Mouse (Mus musculus) MEL (cell line): ENCODE data around the gene Gnai1.
A peak's percentile ranks its signal among the peaks of the same experiment; 100 is the strongest.

Source experiments
- CHD2 ChIP-seq: IDR thresholded peaks from 2 replicates; pipeline ENCODE4 v1.6.1; 2011; ENCODE audit warnings: low read length, improper control_type of control experiment
- CTCF ChIP-seq, 3 experiments: IDR thresholded peaks in 2 of 3; conservative IDR thresholded peaks in 1 of 3; 2 replicates each; pipeline ENCODE4 v1.5.1; 2011 to 2012; ENCODE audit warnings: low read length in 3 of 3, low read depth in 2 of 3, mild to moderate bottlenecking in 2 of 3, improper control_type of control experiment in 1 of 3, inconsistent platforms in 1 of 3, mixed read lengths in 1 of 3, moderate library complexity in 1 of 3; ENCODE audit not compliant: control insufficient read depth in 1 of 3, insufficient read depth in 1 of 3, poor library complexity in 1 of 3, severe bottlenecking in 1 of 3
- GATA1 ChIP-seq: IDR thresholded peaks from 2 replicates; pipeline ENCODE4 v1.6.1; 2011; ENCODE audit warnings: low read depth, low read length, improper control_type of control experiment
- MYC ChIP-seq: IDR thresholded peaks from 2 replicates; pipeline ENCODE4 v1.6.1; 2011; ENCODE audit warnings: low read depth, mild to moderate bottlenecking, low read length, improper control_type of control experiment, moderate library complexity
- POLR2A ChIP-seq, 2 experiments: IDR thresholded peaks; 2 replicates each; pipeline ENCODE4 v1.6.1; 2011 to 2012; ENCODE audit warnings: low read length in 2 of 2, mild to moderate bottlenecking in 2 of 2, control low read depth in 1 of 2, improper control_type of control experiment in 1 of 2, low read depth in 1 of 2, moderate library complexity in 1 of 2; ENCODE audit not compliant: control insufficient read depth in 1 of 2, insufficient read depth in 1 of 2, poor library complexity in 1 of 2
- POLR2AphosphoS2 ChIP-seq: IDR thresholded peaks from 2 replicates; pipeline ENCODE4 v1.6.1; 2011; ENCODE audit warnings: low read length, improper control_type of control experiment
- SMC3 ChIP-seq: IDR thresholded peaks from 2 replicates; pipeline ENCODE4 v1.6.1; 2011; ENCODE audit warnings: low read depth, low read length, improper control_type of control experiment
- TBP ChIP-seq: IDR thresholded peaks from 2 replicates; pipeline ENCODE4 v1.8.0; 2011; ENCODE audit warnings: low read depth, low read length, improper control_type of control experiment

- TF ChIP-seq GATA1: no peak
- TF ChIP-seq SMC3: no peak
- no peak for TF ChIP-seq CHD2
- no peak for TF ChIP-seq CTCF (IDR thresholded peaks at IDR 0.05 in 2 of 3, conservative IDR thresholded peaks at IDR 0.05 in 1 of 3; ENCODE audit: control insufficient read depth in 1 of 3, insufficient read depth in 1 of 3, low read depth in 2 of 3, low read length in 3 of 3, poor library complexity in 1 of 3, severe bottlenecking in 1 of 3)
- 0 out of 4 replicates have a peak, but pooled peaks of 1 of the 2 experiments have one; percentile 10 for TF ChIP-seq POLR2A (IDR thresholded peaks at IDR 0.05; ENCODE audit: control insufficient read depth in 1 of 2, insufficient read depth in 1 of 2, low read depth in 1 of 2, low read length in 2 of 2, poor library complexity in 1 of 2)
- no peak for TF ChIP-seq MYC
- no peak for TF ChIP-seq TBP
- TF ChIP-seq POLR2AphosphoS2: no peak
These were observed 527 bp downstream of the Gnai1 start for GRCm38 (mm10) chr5:18359376-18360280.
